Mouse (Mus musculus) splenic B cell, adult 2 months (primary cell): ENCODE results near the gene Aco1.

Source experiments
- DNase-seq: peaks from one replicate; pipeline ENCODE4 v3.0.0-alpha.2; 2011; ENCODE audit warnings: low read depth, low spot score
- H3K27me3 ChIP-seq: 2 replicates; pipeline ENCODE4 v1.6.1; 2012; ENCODE audit warnings: mild to moderate bottlenecking, low read length, moderate library complexity, mixed read lengths; ENCODE audit not compliant: control insufficient read depth, poor library complexity, insufficient read depth, severe bottlenecking
- H3K36me3 ChIP-seq: 2 replicates; pipeline ENCODE4 v1.6.1; 2012; ENCODE audit warnings: mild to moderate bottlenecking, low read length, moderate library complexity, mixed read lengths; ENCODE audit not compliant: control insufficient read depth, poor library complexity, insufficient read depth, severe bottlenecking

Aco1 gene

DNA sequence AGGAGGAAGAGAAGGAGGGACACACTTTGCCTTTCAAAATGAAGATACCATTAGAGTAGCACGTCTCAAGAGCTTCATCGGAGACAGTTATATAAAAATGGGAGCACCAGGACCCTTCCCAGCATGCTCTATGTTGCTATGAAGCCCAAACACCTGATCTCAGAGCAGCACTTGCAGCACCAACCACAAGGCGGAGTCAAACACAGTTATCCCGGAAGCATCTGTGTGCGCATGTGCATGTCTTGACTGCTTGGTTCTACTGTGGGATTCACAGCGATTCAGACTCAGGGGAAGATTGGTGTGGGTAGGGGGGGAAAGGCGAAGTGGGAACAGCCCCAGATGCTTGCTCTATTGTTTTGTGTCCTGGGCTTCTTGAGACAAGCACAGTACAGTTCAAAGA, 75.5 kb downstream of the Aco1 start:
- Histone ChIP-seq H3K36me3 (peaks cover 29% of the 10 kb centered on the region), H3K27me3 (no peaks in the 10 kb centered on the region)
- DNase-seq = peak; percentile 72

GRCm38 (mm10) chr4:40220437-40220836, 77.6 kb downstream of the Aco1 start:
- DNase-seq = no peak
- H3K27me3 ChIP-seq = no peaks in the 10 kb centered on the region
- peaks cover 32% of the 10 kb centered on the region for H3K36me3 ChIP-seq

DNA sequence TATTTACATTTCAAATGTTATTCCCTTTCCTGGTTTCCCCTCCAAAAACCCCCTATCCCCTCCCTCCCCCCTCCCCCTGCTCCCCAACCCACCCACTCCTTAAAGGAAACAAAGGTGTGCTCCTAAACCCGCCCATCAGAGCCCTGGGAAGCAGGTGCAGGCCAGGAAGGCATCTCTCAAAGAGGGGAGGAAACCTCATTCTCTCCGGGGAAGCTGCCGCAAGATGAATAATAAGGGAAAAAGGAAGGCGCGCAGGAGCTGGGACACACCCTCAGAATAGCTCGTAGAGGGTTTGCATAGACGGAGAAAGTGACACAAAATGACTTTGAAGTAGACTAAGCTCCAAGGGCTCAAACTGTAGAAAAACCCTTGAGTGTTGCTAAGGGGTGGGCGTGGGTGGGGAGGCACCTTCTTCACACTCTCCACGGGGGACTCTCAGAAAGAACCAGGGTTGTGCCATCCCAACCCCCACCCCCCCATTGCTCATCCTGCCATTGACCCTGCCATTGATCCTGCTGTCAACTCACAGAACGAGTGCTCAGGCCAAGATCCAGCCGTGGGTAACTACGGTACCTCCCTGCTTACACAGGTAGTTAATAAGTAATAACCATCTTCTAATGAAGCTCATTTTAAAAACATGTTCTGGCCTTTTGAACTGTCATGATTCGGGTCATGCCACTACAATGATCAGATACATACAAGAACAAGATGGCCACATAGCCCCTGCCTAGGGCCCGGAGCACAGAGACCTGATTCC, 78.3 kb downstream of the Aco1 start:
- no peak for DNase-seq
- no peaks in the 10 kb centered on the region for H3K27me3 ChIP-seq
- peaks cover 33% of the 10 kb centered on the region for H3K36me3 ChIP-seq

- Histone ChIP-seq H3K36me3 (peaks cover 36% of the 10 kb centered on the region), H3K27me3 (no peaks in the 10 kb centered on the region)
- no peak for DNase-seq
Measured at GRCm38 (mm10) chr4:40221876-40222585, 79.2 kb downstream of the Aco1 start.

GRCm38 (mm10) chr4:40226095-40226494, 83.2 kb downstream of the Aco1 start:
- Histone ChIP-seq H3K27me3 (no peaks in the 10 kb centered on the region), H3K36me3 (peaks cover 24% of the 10 kb centered on the region)
- DNase-seq = no peak

GRCm38 (mm10) chr4:40227131-40227530, 84.2 kb downstream of the Aco1 start:
- peaks cover 22% of the 10 kb centered on the region for H3K36me3 ChIP-seq
- DNase-seq = no peak

GRCm38 (mm10) chr4:40227886-40228285, 85.0 kb downstream of the Aco1 start:
- DNase-seq = no peak
- Histone ChIP-seq H3K27me3 (no peaks in the 10 kb centered on the region), H3K36me3 (peaks cover 22% of the 10 kb centered on the region)

More at GRCm38 (mm10) chr4:40227131-40227530, 84.2 kb downstream of the Aco1 start:
- no peaks in the 10 kb centered on the region for H3K27me3 ChIP-seq

- DNase-seq = no peak
- Histone ChIP-seq H3K27me3 (no peaks in the 10 kb centered on the region), H3K36me3 (peaks cover 16% of the 10 kb centered on the region)
Measured at GRCm38 (mm10) chr4:40229723-40230122, 86.8 kb downstream of the Aco1 start.

- Histone ChIP-seq H3K36me3 (peaks cover 5% of the 10 kb centered on the region; the same call in 1 of the 2 replicates), H3K27me3 (no peaks in the 10 kb centered on the region)
- DNase-seq = peak; percentile 9
Measured at GRCm38 (mm10) chr4:40233062-40233664, 90.3 kb downstream of the Aco1 start.

DNA sequence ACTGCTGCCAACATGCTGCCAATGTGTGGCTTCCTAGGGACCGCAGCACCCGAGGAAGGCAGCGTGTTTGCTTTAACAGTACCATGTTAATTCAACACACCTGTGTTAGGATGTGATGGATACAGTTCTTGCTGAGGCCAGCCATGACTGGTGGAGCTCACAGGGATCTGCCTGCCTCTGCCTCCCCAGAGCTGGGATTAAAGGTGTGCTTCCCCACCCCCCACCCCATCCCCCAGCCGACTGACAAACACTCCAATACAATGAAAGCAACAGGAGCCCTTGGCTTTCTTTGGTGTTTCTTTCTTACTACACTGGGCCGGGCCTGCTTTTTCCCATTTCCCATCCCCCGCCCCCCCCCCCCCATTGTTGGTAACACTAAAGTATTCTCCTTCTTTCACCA, 91.4 kb downstream of the Aco1 start:
- Histone ChIP-seq H3K36me3 (peaks cover 4% of the 10 kb centered on the region; the same call in 1 of the 2 replicates), H3K27me3 (no peaks in the 10 kb centered on the region)
- DNase-seq = no peak

DNA sequence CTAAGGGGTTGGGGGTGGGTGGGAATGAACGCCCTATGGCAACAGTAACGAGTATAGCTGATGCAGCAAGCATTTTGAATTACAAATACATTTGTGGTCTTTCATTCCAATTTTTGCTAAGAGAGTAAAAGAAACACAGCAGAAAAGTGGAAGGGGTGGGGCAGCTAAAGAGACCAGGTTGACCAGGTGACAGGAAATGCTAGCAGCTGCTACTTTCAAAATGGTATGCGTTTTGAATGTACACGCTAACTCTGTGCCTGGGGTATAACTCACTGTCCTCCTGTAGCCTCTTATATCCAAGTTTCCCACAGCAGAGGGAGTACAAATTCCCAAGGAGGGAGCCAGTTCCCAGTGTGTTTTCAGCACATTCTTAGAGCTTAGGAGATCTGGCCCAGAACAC, 93.9 kb downstream of the Aco1 start:
- no peaks in the 10 kb centered on the region for H3K27me3 ChIP-seq
- H3K36me3 ChIP-seq = peaks cover 4% of the 10 kb centered on the region; the same call in 1 of the 2 replicates
- peak; percentile 45 for DNase-seq

- Histone ChIP-seq H3K27me3 (no peaks in the 10 kb centered on the region), H3K36me3 (peaks cover 4% of the 10 kb centered on the region; the same call in 1 of the 2 replicates)
- peak; percentile 32 for DNase-seq
Measured at GRCm38 (mm10) chr4:40238483-40239408, 95.9 kb downstream of the Aco1 start.

DNA sequence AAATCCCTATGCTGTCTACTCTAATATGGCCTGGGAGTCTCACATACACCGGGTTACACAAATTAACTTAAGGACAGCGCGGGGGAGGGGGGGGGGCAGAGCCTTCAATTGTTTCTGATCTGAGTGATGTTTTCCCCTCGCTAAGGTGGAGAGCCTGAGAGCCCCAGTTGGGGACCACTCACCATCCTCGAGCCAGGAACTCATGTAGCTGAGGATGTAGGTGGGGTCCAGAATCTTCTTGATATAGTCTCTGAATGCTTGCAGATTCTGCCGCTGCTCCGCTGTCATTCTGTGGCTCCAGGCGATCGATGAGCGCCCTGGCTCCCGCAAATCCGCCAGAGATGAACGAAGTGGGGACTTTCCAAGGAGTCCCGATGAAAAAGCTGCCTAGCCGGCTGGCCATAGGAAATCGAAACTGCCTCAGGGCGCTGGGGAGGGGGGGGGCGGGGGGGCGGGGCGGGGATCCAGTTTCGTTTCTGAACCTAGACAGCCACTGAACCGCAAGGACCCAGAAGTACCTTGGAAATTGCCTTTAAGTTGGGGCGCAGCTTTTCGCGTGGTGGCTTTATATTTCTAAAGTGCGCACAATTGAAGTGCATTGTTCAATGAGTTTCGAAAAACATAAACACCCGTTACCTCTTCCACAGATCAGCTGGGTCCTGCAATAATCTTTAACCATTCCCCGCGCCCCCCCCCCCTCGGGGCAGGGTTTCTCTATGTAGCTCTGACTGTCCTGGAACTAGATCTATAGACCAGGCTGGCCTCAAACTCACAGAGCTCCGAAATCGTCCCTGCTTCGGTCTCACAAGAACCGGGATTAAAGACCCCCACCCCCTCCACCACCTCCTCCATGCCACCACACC, 96.8 kb downstream of the Aco1 start, which contains the start of gene Ddx58:
TSS of gene Ddx58 (minus strand) at position 420 of the 863 bp plus-strand sequence.
- DNase-seq = peak; percentile 59
- H3K27me3 ChIP-seq = no peaks in the 10 kb centered on the region

More for the DNA sequence above, 96.8 kb downstream of the Aco1 start, which contains the start of gene Ddx58:
- H3K36me3 ChIP-seq = peaks cover 4% of the 10 kb centered on the region; the same call in 1 of the 2 replicates
